Mouse (Mus musculus) left cerebral cortex, postnatal 10 days (tissue): ENCODE results near the gene Dcaf17. TPM values are rescaled to one million over a fixed set of nuclear protein-coding genes. Genes with fewer than 3 reads are reported as not detected.

Experiments used
- DNase-seq, 2 experiments: peaks; one replicate each; pipeline ENCODE4 v3.0.0; 2021 to 2022; ENCODE audit warnings: low spot score in 2 of 2, mixed read lengths in 1 of 2; ENCODE audit errors: extremely low spot score in 1 of 2
- intact Hi-C: fragments of 180-260 bp; cut with DNase I; formaldehyde crosslinking; loops from one replicate; pipeline ENCODE4 v1.15.1; 2025
- total RNA-seq, 2 experiments: library from RNA; stranded (reverse); gene quantifications; 2 replicates each; pipeline ENCODE4 v1.2.3; 2021

Dcaf17 gene
- 10 to 100 TPM; 15.2 to 18.5 TPM for total RNA-seq

GRCm38 (mm10) chr2:71055300-71056114 lies at the start of gene Dcaf17, which contains the start of gene Mettl8:
Gene Dcaf17, plus strand, starts transcription at chr2:71055328.
Gene Mettl8, minus strand, starts transcription at chr2:71055583.
- intact Hi-C loops: loop anchor here (10.0 kb wide), 1 partner anchor 351 kb away; no protein-coding TSS in a partner anchor

DNA sequence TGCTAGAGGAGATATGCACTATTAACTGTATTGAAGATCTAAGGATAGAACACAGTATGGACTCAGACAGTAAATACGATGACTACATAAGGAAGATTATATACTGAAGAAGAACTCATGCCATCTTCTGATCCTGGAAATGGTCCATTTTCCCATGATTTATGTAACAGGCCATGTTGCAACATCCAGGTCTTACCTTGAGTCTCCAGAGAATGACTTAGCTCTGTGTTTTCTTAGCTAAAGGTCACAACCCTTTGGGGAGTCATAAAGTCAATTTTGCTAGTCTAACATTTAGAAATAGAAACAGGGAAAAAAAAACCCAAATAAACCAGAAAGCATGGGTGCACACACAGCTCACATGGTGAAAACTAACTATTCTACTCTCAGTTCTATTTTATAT lies 43.3 kb upstream of the Dcaf17 start:
- DNase-seq: no peak
- intact Hi-C loops: no loop called here

More at GRCm38 (mm10) chr2:71055300-71056114, at the start of gene Dcaf17, which contains the start of gene Mettl8:
- peak; percentile 87 to 92 for DNase-seq

DNA sequence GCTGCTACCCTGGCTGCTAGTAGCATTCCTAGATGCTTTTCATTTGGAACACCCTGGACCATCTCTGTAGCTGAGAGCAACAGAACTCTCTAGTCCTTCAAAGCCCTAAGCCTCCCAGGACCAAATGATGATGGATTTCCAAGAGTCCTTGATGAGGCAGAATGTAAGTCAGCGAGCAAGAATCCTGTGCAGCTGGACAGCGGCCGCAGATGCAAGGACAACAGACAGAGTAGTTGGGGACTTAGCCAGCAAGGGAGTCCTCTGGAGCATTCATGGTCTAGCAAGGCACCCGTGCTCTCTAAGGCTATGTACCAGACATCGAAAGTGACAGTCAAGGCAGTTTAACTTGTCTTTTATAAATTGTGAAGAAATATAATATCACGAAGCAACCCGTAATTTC lies 41.6 kb upstream of the Dcaf17 start:
- intact Hi-C loops: no loop called here
- DNase-seq: no peak

DNA sequence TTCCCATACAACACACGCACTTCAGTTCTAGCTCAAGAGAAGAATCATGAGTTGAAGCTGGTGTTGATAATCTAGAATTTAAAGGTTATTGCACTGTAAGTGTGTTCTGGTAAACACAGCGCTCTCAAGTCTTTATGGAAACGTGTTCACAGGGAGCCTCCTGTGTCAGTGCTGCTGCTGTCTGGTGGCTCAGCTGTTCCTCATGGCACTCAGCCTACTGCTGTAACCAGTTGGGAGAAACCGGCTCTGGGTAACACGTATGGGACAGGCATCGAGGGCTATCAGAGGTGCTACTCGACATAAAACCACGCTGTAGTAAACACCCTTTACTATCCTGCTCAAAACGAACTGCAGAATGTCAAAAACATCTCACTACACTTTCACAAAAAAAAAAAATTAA lies 35.9 kb upstream of the Dcaf17 start:
- no peak for DNase-seq
- intact Hi-C loops: no loop called here

- no peak for DNase-seq
- intact Hi-C loops: no loop called here
Observed at GRCm38 (mm10) chr2:71019704-71020375, 35.3 kb upstream of the Dcaf17 start.

GRCm38 (mm10) chr2:71020674-71021073 lies 34.5 kb upstream of the Dcaf17 start:
- DNase-seq: peak in 1 of 2 experiments; percentile 62

GRCm38 (mm10) chr2:71022991-71023390 lies 32.1 kb upstream of the Dcaf17 start:
- intact Hi-C loops: no loop called here
- DNase-seq: no peak

More at GRCm38 (mm10) chr2:71020674-71021073, 34.5 kb upstream of the Dcaf17 start:
- intact Hi-C loops: no loop called here

- intact Hi-C loops: no loop called here
- DNase-seq: no peak
Observed at GRCm38 (mm10) chr2:71023986-71024385, 31.1 kb upstream of the Dcaf17 start.

- no peak for DNase-seq
- intact Hi-C loops: no loop called here
Observed at GRCm38 (mm10) chr2:71025576-71026315, 29.4 kb upstream of the Dcaf17 start.

DNA sequence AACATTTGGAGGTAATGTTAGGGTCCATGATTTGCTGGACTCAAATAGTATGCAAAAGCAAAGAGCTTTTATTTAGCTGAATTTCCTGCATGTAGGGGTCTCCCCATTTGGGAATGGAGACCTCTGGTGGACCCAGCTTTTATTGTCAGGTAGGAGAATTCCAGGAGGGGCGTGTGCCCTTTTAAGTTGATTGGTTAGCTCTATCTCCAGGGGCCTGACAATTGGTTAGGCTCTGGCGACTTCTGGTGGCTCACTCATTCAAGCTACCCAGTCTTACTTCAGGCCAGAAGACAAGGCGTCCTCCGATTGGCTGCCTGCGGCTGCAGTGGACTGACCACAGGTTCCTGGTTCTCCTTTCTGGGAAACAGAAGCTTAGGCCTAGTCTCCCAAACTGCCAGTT lies 28.3 kb upstream of the Dcaf17 start:
- intact Hi-C loops: no loop called here
- peak in 1 of 2 experiments; percentile 49 for DNase-seq

GRCm38 (mm10) chr2:71027631-71028030 lies 27.5 kb upstream of the Dcaf17 start:
- no peak for DNase-seq
- intact Hi-C loops: no loop called here

GRCm38 (mm10) chr2:71030663-71031062 lies 24.5 kb upstream of the Dcaf17 start:
- DNase-seq: no peak
- intact Hi-C loops: no loop called here

DNA sequence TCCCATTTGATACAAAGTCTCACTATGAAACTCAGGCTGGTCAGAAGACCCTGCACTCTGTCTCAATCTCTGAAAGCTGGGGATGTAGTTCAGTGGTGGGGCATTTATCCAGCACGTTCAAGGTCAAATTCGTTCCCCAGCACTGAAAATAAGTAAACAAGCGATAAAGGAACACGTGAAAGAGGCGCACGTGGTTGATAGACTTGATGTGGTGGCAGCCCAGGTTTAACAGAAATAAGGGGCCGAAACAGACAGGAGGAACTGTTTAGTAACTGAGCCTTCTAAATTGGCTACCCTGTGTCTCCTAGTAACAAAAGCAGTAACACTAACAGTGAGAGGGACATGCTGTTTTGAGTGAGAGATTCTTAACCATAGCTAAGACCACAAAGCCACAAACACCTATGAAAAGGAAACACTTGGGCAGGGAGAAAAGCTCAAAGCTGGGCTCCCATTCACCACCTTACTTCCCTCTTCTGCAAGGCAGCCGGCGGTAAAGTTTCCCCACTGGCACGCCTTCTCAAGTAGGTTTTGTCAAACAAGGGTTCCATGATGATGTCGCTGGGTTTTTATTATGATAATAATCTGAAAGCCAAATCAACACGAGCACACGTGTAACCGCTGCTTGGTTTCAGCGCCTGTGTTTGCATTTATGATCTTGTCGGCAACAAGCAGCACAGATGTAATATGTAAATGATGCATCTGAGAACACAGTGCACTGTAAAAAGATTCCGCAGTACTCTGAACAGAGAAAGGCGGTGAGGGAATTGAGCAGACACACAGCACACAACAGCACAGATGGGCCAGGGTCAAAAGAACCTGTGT lies 22.9 kb upstream of the Dcaf17 start:
- no peak for DNase-seq
- intact Hi-C loops: no loop called here

GRCm38 (mm10) chr2:71033014-71033413 lies 22.1 kb upstream of the Dcaf17 start:
- DNase-seq: no peak
- intact Hi-C loops: no loop called here

- intact Hi-C loops: no loop called here
Observed at GRCm38 (mm10) chr2:71033987-71034386, 21.1 kb upstream of the Dcaf17 start.

GRCm38 (mm10) chr2:71037447-71037846 lies 17.7 kb upstream of the Dcaf17 start:
- no peak for DNase-seq
- intact Hi-C loops: loop anchor here (5.0 kb wide), 2 partner anchors 210 to 255 kb away; partner anchors contain the start of gene Tlk1

More at GRCm38 (mm10) chr2:71033987-71034386, 21.1 kb upstream of the Dcaf17 start:
- DNase-seq: no peak

- DNase-seq: peak; percentile 84 to 85
- intact Hi-C loops: loop anchor here (5.0 kb wide), 2 partner anchors 212 to 257 kb away; partner anchors contain the start of gene Tlk1
Observed at GRCm38 (mm10) chr2:71039522-71040121, 15.5 kb upstream of the Dcaf17 start.

DNA sequence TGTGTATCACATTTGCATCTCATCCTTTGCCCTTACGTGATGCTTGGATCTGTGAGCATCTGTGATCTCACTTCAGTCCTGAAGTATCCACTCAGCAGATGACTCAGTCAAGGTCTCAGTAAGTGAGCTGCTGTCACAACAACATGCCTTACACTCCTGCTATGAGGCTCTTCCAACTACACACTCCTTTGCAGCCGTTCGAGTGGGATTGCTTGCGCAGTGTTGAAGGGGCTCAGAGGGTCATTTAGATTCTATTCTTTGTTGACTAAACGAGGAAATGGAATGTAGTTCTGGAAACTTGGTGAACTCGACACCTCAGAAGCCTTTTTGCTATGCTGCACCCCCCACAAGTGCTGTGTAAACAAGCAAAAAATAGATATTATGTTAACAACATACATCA lies 9.0 kb upstream of the Dcaf17 start:
- no peak for DNase-seq
- intact Hi-C loops: no loop called here
